8 mouse cellular contexts compared by ENCODE assay signal in the genomic region with DNA sequence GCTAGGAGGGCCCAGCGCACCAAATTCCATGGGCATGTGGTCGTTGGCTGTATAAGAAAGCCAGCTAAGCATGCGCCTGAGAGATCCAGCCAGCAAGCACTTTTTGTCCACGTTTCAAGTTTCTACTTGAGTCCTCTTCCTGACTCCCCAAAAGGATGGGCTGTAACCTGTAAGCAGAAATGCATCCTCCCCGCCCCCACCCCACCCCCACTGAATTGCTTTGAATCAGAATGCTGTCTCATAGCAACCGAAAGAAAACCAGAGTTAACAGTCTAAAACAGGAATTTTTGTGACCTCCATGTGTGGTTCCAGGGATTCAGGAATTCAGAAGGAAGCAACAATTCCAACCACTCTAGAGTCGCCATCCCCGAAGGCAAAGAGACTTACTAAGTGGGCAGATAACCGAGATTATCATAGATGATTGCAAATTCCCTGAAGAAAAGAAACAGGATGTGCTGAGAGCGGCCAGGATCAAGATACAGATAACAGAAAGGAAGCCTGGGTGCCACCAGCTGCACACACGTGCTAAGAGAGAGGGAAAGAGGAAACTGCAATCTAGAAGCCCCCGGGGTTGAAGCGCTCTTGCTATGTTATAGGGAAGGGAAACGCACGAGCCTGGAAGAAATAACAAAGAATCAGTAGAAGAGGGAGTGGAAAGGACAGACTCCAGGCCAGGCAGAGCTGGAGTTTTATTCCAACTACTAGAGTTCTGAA. TPM values are rescaled to one million over a fixed set of nuclear protein-coding genes. Genes with fewer than 3 reads are reported as not detected.
DNase-seq lines count a peak whose midpoint lies in the region; ATAC-seq and TF ChIP-seq lines count a peak whose summit lies in the region.

No protein-coding gene starts in this region.

- H3K27me3 ChIP-seq in forebrain, embryonic 13.5 days, result no peaks in the 10 kb centered on the region
- no peaks in the 10 kb centered on the region for H3K27me3 ChIP-seq in splenic B cell, adult 2 months (ENCODE audit: control insufficient read depth, insufficient read depth, low read length, poor library complexity, severe bottlenecking)

- H3K9me3 ChIP-seq in ES-E14 (ENCODE audit: control insufficient read depth, insufficient read depth, low read depth, low read length), result no peaks in the 10 kb centered on the region
- H3K9me3 ChIP-seq in forebrain, embryonic 13.5 days (replicated peaks), result no peaks in the 10 kb centered on the region

- H3K9ac ChIP-seq in ES-E14 (ENCODE audit: insufficient read depth, low read depth, low read length, poor library complexity, severe bottlenecking), result peak overlapping the region; percentile 47; the same call in 1 of the 2 replicates
- no peak overlapping the region for H3K9ac ChIP-seq in forebrain, embryonic 13.5 days

- ATAC-seq in forebrain, embryonic 13.5 days, result no peak

- peak overlapping the region; percentile 46 for H3K4me2 ChIP-seq in forebrain, embryonic 13.5 days

- H3K4me3 ChIP-seq in ES-E14 (ENCODE audit: insufficient read depth in 1 of 2, low read depth in 1 of 2, low read length in 2 of 2, poor library complexity in 1 of 2, severe bottlenecking in 1 of 2), result peak overlapping the region; percentile 20 to 24; a peak in 3 of 4 replicates
- H3K4me3 ChIP-seq in forebrain, embryonic 13.5 days, result no peak overlapping the region

- WGBS in forebrain, embryonic 13.5 days, result 54% methylated on average over 15 of the region's 15 CpGs

- peaks cover 2 to 12% of the 10 kb centered on the region in 2 experiments; a peak in 3 of 4 replicates for H3K4me1 ChIP-seq in ES-E14 (ENCODE audit: control insufficient read depth in 2 of 2, insufficient read depth in 2 of 2, low read length in 2 of 2, poor library complexity in 1 of 2)
- peaks cover 12% of the 10 kb centered on the region for H3K4me1 ChIP-seq in forebrain, embryonic 13.5 days

- H3K27ac ChIP-seq in ES-E14 (ENCODE audit: insufficient read depth, low read depth, low read length, poor library complexity, severe bottlenecking), result peak overlapping the region; percentile 95
- H3K27ac ChIP-seq in forebrain, embryonic 13.5 days, result no peak overlapping the region

- in situ Hi-C loops in ES-E14 (cut with MboI; ENCODE audit: low sequenced_read_pairs in 2 of 2, unreplicated experiment in 2 of 2), result no loop called here

- peak; percentile 64 for DNase-seq in CD4-positive, CD25-positive, alpha-beta regulatory T cell, adult 2 months (ENCODE audit: low read depth, low spot score)
- DNase-seq in ES-E14 (ENCODE audit: low read depth, low spot score), result no peak
- peak; percentile 16 for DNase-seq in liver
- peak; percentile 61 for DNase-seq in splenic B cell, adult 2 months (ENCODE audit: low read depth, low spot score)
- no peak for DNase-seq in layer of hippocampus, postnatal 25 days (ENCODE audit: extremely low spot score in 1 of 2, low spot score in 1 of 2)
- no peak for DNase-seq in gastrocnemius, postnatal 4 days (ENCODE audit: low spot score in 2 of 2)
- DNase-seq in layer of hippocampus, postnatal 36 days, result no peak

- no peaks in the 10 kb centered on the region for H3K36me3 ChIP-seq in ES-E14 (ENCODE audit: control insufficient read depth, insufficient read depth, low read length, poor library complexity, severe bottlenecking)
- H3K36me3 ChIP-seq in forebrain, embryonic 13.5 days (ENCODE audit: poor library complexity, severe bottlenecking), result no peaks in the 10 kb centered on the region
- H3K36me3 ChIP-seq in splenic B cell, adult 2 months (ENCODE audit: control insufficient read depth, insufficient read depth, low read length, poor library complexity, severe bottlenecking), result no peaks in the 10 kb centered on the region

TF ChIP-seq in ES-E14, 5 proteins besides CTCF, POLR2A, EP300 and RAD21:
- no peak for TF ChIP-seq HCFC1 (IDR thresholded peaks at IDR 0.05; ENCODE audit: borderline replicate concordance, insufficient read depth, low read length)
- TF ChIP-seq CHD2 (IDR thresholded peaks at IDR 0.05; ENCODE audit: low read depth, low read length), result no peak
- TF ChIP-seq MAFK (IDR thresholded peaks at IDR 0.05; ENCODE audit: insufficient read depth, low read depth, low read length), result peak; percentile 47; the same call in 1 of the 2 replicates
- no peak for TF ChIP-seq ZC3H11A (IDR thresholded peaks at IDR 0.05; ENCODE audit: borderline replicate concordance, low read depth, low read length)
TF ChIP-seq in ES-E14: peak in this region for 1.

RNA-seq across cellular contexts. Expression of a gene that starts 24.6 kb away (rescaled TPM):
- total RNA-seq in ES-E14 (2012; rRNA removed), result 55.2 and 89.2 TPM in 2 replicates
- polyA plus RNA-seq in forebrain, embryonic 13.5 days (2015; fragmentation: Nextera tagmentation; extraction: Ambion mirVana), result 9.5 and 11.0 TPM in 2 replicates
- total RNA-seq in layer of hippocampus, postnatal 25 days (2021), result 10 to 100 TPM; 74.7 to 86.3 TPM
- total RNA-seq in gastrocnemius, postnatal 4 days (2021), result 100 to 1,000 TPM; 177 to 178 TPM
- 10 to 100 TPM; 67.3 to 80.3 TPM for total RNA-seq in layer of hippocampus, postnatal 36 days (2021)

Comparison
In these comparisons a context has a peak if more than half of its experiments do, and no peak if none do; other contexts are left out.
1. DNase-seq: peak in CD4-positive, CD25-positive, alpha-beta regulatory T cell, adult 2 months (single experiment), liver (single experiment) and splenic B cell, adult 2 months (single experiment); none in ES-E14 (single experiment), layer of hippocampus, postnatal 25 days (0 of 2), gastrocnemius, postnatal 4 days (0 of 2) and layer of hippocampus, postnatal 36 days (0 of 2).